Mouse (Mus musculus) ES-Bruce4 (cell line): ENCODE measurements at regions not wholly inside any gene's neighbourhood (a gene's known extent, or its start where the extent isn't known, plus 50 kb on each side); places are given as distances from the start of the nearest gene placed in this dataset.

Source experiments
- EP300 ChIP-seq: IDR thresholded peaks from 2 replicates; pipeline ENCODE4 v1.6.1; 2011; ENCODE audit warnings: low read depth, low read length; ENCODE audit not compliant: insufficient read depth
- POLR2A ChIP-seq: IDR thresholded peaks from one replicate; pipeline ENCODE4 v1.8.1; 2011; ENCODE audit warnings: low read length; ENCODE audit not compliant: insufficient read depth

DNA sequence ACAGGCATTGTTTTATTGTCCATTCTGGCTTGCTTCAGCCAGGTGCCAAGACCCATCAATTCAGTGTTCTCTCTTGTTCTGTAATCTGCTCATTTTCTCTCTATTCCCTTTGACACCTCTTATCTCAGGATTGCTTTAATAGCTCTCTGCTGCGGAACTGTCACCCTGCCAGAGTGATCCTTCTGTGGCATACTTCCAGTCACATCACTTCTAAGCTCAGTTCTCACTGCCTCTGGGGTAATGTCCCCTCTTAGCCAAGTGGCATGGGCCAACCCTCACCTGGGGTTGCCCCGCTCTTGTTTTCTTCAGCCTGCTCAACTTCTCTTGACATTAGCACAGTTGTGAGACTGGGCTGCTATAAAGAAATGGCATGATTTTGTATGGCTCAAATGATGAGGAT is 183.9 kb upstream of the Eef2kmt start:
- TF ChIP-seq EP300 (no peak), POLR2A (no peak)
